Mouse (Mus musculus) spleen, adult 2 months (tissue): ENCODE measurements around the gene Ccdc97.

Experiments used
- CTCF ChIP-seq: fragments of 200-500 bp; IDR thresholded peaks from 2 replicates; pipeline ENCODE4 v1.5.1; 2011; ENCODE audit warnings: mild to moderate bottlenecking, inconsistent platforms; ENCODE audit not compliant: insufficient read depth, insufficient read length, insufficient replicate concordance; ENCODE audit errors: extremely low read depth
- POLR2A ChIP-seq: fragments of 200-500 bp; IDR thresholded peaks from 2 replicates; pipeline ENCODE4 v1.6.1; 2011; ENCODE audit warnings: low read depth, low read length, inconsistent platforms

DNA sequence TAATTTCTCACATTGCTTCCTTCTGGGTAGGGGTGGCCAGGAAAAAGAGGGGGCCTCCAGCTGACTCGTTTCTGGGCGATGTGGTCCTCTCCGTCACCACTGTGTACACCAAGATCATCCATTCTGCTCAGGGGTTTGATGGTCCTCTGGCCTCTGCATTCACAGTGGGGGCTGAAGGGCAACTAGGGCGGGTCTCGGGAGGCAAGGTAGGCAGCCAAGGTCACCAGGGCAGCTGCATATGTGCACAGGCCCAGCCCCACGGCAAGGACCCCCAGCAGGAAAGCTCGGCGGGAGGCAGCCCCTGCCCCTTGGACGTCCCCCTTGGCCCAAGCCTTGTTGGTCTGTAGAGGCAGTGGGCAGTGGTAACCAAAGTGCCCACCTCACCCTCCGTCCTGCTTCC is 49.7 kb downstream of the Ccdc97 start:
- TF ChIP-seq POLR2A: no peak
- no peak for TF ChIP-seq CTCF
